Mouse (Mus musculus) cerebellum, postnatal 25 days (tissue): ENCODE measurements around the gene Gm17469.
"Not testable (repeated sequence)": the region's sequence is repeated elsewhere in the genome, so short reads cannot be mapped to it uniquely, and the experiment has no call there.

ENCODE experiments used
- DNase-seq, 2 experiments: peaks; one replicate each; pipeline ENCODE4 v3.0.0; 2021; ENCODE audit warnings: mixed read lengths in 2 of 2

The Gm17469 gene

DNA sequence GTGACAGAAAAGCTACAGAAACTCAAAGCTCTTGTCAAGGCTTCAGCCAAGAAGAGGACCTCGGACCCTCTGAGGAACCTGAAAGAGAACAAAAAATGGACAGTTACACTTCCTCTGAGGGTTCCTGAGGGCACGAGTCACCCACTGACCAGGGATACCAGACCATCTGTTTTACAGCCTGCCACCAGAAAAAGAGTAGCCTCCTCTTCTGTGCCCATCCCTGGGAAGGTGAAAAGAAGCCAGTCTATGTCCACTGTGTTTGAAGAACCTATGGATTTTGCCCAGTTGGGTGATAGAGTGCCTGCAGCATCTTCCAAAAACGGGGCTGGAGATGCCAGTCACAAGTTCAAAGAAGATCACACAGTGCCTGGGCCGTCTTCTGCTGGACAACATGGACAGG, at the start of gene Gm17469:
Gene Gm17469 (plus strand): TSS at position 301 of the 400 bp plus-strand sequence.
- DNase-seq: not testable (repeated sequence)
